Mouse (Mus musculus): ENCODE measurements around the gene Abhd14a.

- TF ChIP-seq MAX (IDR thresholded peaks at IDR 0.05; ENCODE audit: low read length) (no peak), MAZ (IDR thresholded peaks at IDR 0.05; ENCODE audit: low read depth, low read length) (no peak)
Measured at GRCm38 (mm10) chr9:106462430-106462800, 14.9 kb upstream of the Abhd14a start.

Measured in MEL (cell line).